Mouse (Mus musculus) liver, embryonic 14.5 days (tissue): ENCODE data around the gene Havcr1. TPM values are rescaled to one million over a fixed set of nuclear protein-coding genes. Genes with fewer than 3 reads are reported as not detected.

Experiments
- ATAC-seq: fragments of 200-750 bp; cut with Nextera tagmentation; 2 replicates; pipeline ENCODE4 v1.8.0; 2017; ENCODE audit warnings: moderate number of reproducible peaks, mild to moderate bottlenecking, moderate library complexity; ENCODE audit not compliant: insufficient read depth
- DNase-seq, 3 experiments: peaks; one replicate each; pipeline ENCODE4 v3.0.0-alpha.2; 2012 to 2013; ENCODE audit warnings: low read depth in 3 of 3, low spot score in 3 of 3
- H3K27ac ChIP-seq: fragments of 300-500 bp; sonication (generic); 2 replicates; pipeline ENCODE4 v1.5.1; 2014; ENCODE audit warnings: moderate library complexity, mild to moderate bottlenecking, control low read depth, inconsistent platforms
- H3K27me3 ChIP-seq: fragments of 300-500 bp; sonication (generic); 2 replicates; pipeline ENCODE4 v1.6.1; 2014; ENCODE audit warnings: mild to moderate bottlenecking, low read length, moderate library complexity; ENCODE audit not compliant: control insufficient read depth, insufficient read depth
- H3K36me3 ChIP-seq: fragments of 300-500 bp; sonication (generic); replicated peaks from 2 replicates; pipeline ENCODE4 v1.6.1; 2014; ENCODE audit warnings: low read depth; ENCODE audit not compliant: control insufficient read depth, insufficient read depth
- H3K4me1 ChIP-seq, 2 experiments: fragments of 200-500 bp in 1 of 2; fragments of 300-500 bp in 1 of 2; sonication (generic) in 1 of 2; replicated peaks; 2 replicates each; pipeline ENCODE4 v1.6.1; 2012 to 2014; ENCODE audit warnings: antibody characterized with exemption in 1 of 2, inconsistent platforms in 1 of 2, low read length in 1 of 2; ENCODE audit not compliant: control insufficient read depth in 2 of 2, insufficient read depth in 2 of 2
- H3K4me2 ChIP-seq: fragments of 300-500 bp; sonication (generic); 2 replicates; pipeline ENCODE4 v1.6.1; 2014; ENCODE audit warnings: low read depth, mild to moderate bottlenecking, control low read depth, moderate library complexity
- H3K4me3 ChIP-seq, 2 experiments: fragments of 200-500 bp in 1 of 2; fragments of 300-500 bp in 1 of 2; sonication (generic) in 1 of 2; 2 replicates each; pipeline ENCODE4 v1.5.1; 2012 to 2014; ENCODE audit warnings: low read depth in 2 of 2, low read length in 2 of 2, mild to moderate bottlenecking in 2 of 2, control low read depth in 1 of 2, inconsistent platforms in 1 of 2, moderate library complexity in 1 of 2; ENCODE audit not compliant: insufficient read depth in 1 of 2
- H3K9ac ChIP-seq: fragments of 300-500 bp; sonication (generic); replicated peaks from 2 replicates; pipeline ENCODE4 v1.6.1; 2014; ENCODE audit warnings: mild to moderate bottlenecking, control low read depth, moderate library complexity
- H3K9me3 ChIP-seq: fragments of 300-500 bp; sonication (generic); 2 replicates; pipeline ENCODE4 v1.6.1; 2016; ENCODE audit warnings: low read length, mixed read lengths; ENCODE audit not compliant: control insufficient read depth
- CTCF ChIP-seq: IDR thresholded peaks from 2 replicates; pipeline ENCODE4 v1.5.1; 2016; ENCODE audit warnings: antibody characterized with exemption, low read depth, control low read depth
- EP300 ChIP-seq: IDR thresholded peaks from 2 replicates; pipeline ENCODE4 v1.6.1; 2016; ENCODE audit warnings: antibody characterized with exemption, low read depth
- WGBS: fragments of 180-500 bp; shearing (Covaris S2); extraction: QIAGEN DNeasy Blood & Tissue Kit; methylation state at CpG from one replicate; pipeline ENCODE4 v1.1.7; 2014; ENCODE audit not compliant: insufficient replicate concordance; 5-methylcytosine and 5-hydroxymethylcytosine counted together
- polyA plus RNA-seq, 2 experiments: library from polyadenylated mRNA; depleted of rRNA in 1 of 2; stranded (reverse) in 1 of 2; unstranded in 1 of 2; fragments of >200 nt; fragmentation: Nextera tagmentation in 1 of 2; extraction: Ambion mirVana in 1 of 2; gene quantifications; 2 replicates each; pipeline versions ENCODE4 v1.2.1 to v1.2.3; 2012 to 2014

Havcr1 gene
- polyA plus RNA-seq, 2 experiments: not detected

GRCm38 (mm10) chr11:46698830-46699229, 36.0 kb upstream of the Havcr1 start:
- Histone ChIP-seq H3K9me3 (no peaks in the 10 kb centered on the region), H3K4me3 (no peak overlapping the region), H3K27me3 (no peaks in the 10 kb centered on the region), H3K4me2 (peak overlapping the region; percentile 13; the same call in 1 of the 2 replicates), H3K36me3 (no peaks in the 10 kb centered on the region), H3K27ac (no peak overlapping the region), H3K9ac (no peak overlapping the region), H3K4me1 (no peaks in the 10 kb centered on the region)
- TF ChIP-seq EP300 (no peak), CTCF (no peak)
- 57% methylated on average over 5 of the region's 5 CpGs for WGBS
- DNase-seq (no peak), ATAC-seq (no peak)

DNA sequence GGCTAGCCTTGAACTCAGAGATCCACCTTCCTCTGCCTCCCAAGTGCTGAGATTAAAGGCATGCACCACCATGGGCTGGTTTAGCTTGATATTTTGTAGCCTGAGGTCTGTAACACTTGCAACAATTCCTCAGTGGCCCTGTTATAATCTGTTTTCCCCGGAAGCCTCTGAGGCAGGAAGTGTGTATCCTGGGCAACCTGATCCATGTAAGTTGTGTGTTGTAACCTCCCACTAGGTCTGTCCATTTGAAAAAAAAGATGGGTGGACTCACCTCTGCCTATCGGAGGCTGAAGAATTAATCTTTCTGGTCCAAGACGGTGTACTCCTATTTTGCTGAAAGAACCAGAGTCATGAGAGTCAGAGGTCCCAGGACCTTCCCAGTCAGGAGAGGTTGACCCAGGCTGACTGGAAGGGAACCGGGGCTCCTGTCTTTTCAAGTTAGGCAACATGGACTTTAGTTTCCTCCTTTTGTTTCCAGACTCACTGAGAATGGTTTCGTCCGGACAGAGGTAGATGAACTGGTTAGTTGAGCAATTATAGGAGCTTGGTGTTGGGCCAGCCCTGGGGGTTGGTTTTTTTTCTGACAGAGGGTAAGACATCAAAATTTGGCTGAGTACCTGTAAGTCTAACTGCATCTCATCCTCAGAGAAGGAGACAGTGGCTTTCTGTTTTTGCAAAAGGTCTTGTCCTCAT, 28.1 kb upstream of the Havcr1 start, which contains the start of gene Timd2:
Timd2 (minus strand) TSS at position 398 of the 693 bp plus-strand sequence.
- Histone ChIP-seq H3K4me1 (no peaks in the 10 kb centered on the region), H3K36me3 (no peaks in the 10 kb centered on the region), H3K27ac (no peak within 1 kb of the TSS), H3K9me3 (no peaks in the 10 kb centered on the region), H3K27me3 (no peaks in the 10 kb centered on the region), H3K9ac (no peak within 1 kb of the TSS), H3K4me2 (no peak within 1 kb of the TSS), H3K4me3 (no peak within 1 kb of the TSS)
- DNase-seq (no peak), ATAC-seq (peak; percentile 26; the same call in 1 of the 2 replicates)
- WGBS: 47% methylated on average over 6 of the region's 6 CpGs
- no peak for TF ChIP-seq EP300
- TF ChIP-seq CTCF: no peak

DNA sequence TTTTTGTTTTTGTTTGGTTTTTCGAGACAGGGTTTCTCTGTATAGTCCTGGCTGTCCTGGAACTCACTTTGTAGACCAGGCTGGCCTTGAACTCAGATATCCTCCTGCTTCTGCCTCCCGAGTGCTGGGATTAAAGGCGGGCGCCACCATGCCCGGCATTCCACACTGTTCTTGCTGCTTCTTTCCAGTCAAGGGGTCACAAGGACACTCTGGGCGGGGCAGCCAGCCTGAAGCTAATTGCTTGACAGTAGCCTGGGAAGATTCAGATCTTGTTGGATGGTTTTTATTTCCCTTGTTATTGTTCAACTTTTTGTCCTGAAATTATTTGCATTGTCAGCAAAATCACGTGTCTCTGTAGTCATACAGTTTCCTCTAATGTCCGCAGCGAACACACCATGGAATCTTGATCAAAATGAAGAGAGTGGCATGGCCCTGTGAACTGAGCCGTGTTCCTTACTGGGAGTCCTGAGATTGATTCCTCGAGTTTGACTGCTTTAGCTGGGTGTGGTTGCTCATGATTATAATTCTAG, 3.3 kb upstream of the Havcr1 start:
- H3K4me2 ChIP-seq: no peak overlapping the region
- H3K27ac ChIP-seq: no peak overlapping the region
- no peak overlapping the region for H3K9ac ChIP-seq
- ATAC-seq (no peak), DNase-seq (no peak)
- H3K4me3 ChIP-seq: no peak overlapping the region
- no peaks in the 10 kb centered on the region; a peak in 1 of 4 replicates for H3K4me1 ChIP-seq
- no peaks in the 10 kb centered on the region for H3K27me3 ChIP-seq
- no peaks in the 10 kb centered on the region for H3K9me3 ChIP-seq
- H3K36me3 ChIP-seq: no peaks in the 10 kb centered on the region
- 51% methylated on average over 11 of the region's 11 CpGs for WGBS
- TF ChIP-seq EP300 (no peak), CTCF (no peak)

DNA sequence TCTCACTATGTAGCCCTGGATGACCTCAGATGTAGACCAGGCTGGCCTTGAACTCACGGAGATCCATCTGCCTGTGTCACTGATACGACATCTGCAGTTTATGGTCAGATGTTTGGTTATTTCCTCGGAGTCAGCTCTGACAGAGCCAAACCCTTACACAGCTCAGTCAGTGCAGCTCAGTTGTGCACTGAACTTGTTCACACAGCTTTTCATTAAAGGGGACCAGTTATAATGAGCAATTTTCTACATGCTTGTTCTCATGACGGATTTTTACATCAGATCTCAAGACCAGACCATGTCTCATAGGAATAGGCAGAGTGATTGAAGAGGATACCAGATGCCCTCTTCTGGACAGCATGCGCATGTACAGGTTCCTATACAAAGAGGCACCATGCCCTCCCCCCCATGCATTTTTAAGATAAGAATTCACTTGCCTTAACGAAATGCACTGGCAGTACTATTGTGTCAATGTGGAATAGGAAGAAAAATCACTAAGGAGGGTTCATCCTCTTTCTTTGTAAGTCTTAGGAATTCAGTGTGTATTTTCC, 1.6 kb upstream of the Havcr1 start:
- H3K27ac ChIP-seq: no peak overlapping the region
- 47% methylated on average over 6 of the region's 6 CpGs for WGBS
- TF ChIP-seq CTCF (peak; percentile 52), EP300 (no peak)
- H3K4me1 ChIP-seq: no peaks in the 10 kb centered on the region; a peak in 1 of 4 replicates
- no peak overlapping the region for H3K9ac ChIP-seq
- peak in 1 of 3 experiments; percentile 6 for DNase-seq
- H3K27me3 ChIP-seq: no peaks in the 10 kb centered on the region
- no peak overlapping the region for H3K4me2 ChIP-seq
- H3K36me3 ChIP-seq: no peaks in the 10 kb centered on the region
- no peak overlapping the region for H3K4me3 ChIP-seq
- ATAC-seq: no peak
- H3K9me3 ChIP-seq: no peaks in the 10 kb centered on the region

DNA sequence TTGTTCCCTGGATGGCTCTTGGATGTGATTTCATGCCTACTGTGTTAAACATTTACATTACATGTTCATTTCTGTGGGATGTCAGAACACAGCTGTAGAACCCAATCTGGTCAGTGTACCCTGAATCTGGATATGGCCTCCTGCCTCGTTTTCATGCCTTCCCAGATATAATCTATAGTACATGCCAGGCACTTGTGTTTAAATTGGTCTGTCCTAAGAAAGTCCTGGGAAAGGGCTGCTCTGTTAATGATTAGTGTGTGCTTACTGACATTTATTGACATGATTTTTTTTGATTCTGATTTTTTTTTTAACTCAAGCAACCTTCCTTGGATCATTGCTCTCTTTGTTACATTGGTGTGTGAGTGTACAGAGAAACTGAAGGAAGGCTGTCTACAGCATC, 263 bp upstream of the Havcr1 start:
- Histone ChIP-seq H3K36me3 (no peaks in the 10 kb centered on the region), H3K27ac (no peak overlapping the region), H3K4me1 (no peaks in the 10 kb centered on the region; a peak in 1 of 4 replicates), H3K27me3 (no peaks in the 10 kb centered on the region), H3K9ac (no peak overlapping the region), H3K4me3 (no peak overlapping the region), H3K9me3 (no peaks in the 10 kb centered on the region), H3K4me2 (no peak overlapping the region)
- DNase-seq: no peak
- WGBS: 17% methylated on average over 1 of the region's 1 CpGs
- no peak for ATAC-seq
- TF ChIP-seq CTCF (no peak), EP300 (no peak)
